Mouse (Mus musculus) CH12.LX (cell line): ENCODE results near the gene 4933411K16Rik. TPM values are rescaled to one million over a fixed set of nuclear protein-coding genes. Genes with fewer than 3 reads are reported as not detected.

Experiments used
- DNase-seq: peaks from one replicate; pipeline ENCODE4 v3.0.0-alpha.2; 2013; ENCODE audit errors: extremely low read depth
- H3K27ac ChIP-seq: 2 replicates; pipeline ENCODE4 v1.5.1; 2012; ENCODE audit warnings: low read depth, mild to moderate bottlenecking, control low read depth, moderate library complexity; ENCODE audit not compliant: insufficient read depth
- H3K27me3 ChIP-seq: replicated peaks from 2 replicates; pipeline ENCODE3; 2012; ENCODE audit warnings: inconsistent platforms
- H3K36me3 ChIP-seq, 2 experiments: replicated peaks in 1 of 2; 2 replicates each; pipeline versions ENCODE3 to v1.6.1; 2012; ENCODE audit warnings: inconsistent platforms in 1 of 2, low read length in 1 of 2, mild to moderate bottlenecking in 1 of 2, mixed read lengths in 1 of 2, moderate library complexity in 1 of 2; ENCODE audit not compliant: control insufficient read depth in 1 of 2, insufficient read depth in 1 of 2
- H3K4me1 ChIP-seq, 2 experiments: 2 replicates each; pipeline ENCODE4 v1.6.1; 2012; ENCODE audit warnings: inconsistent platforms in 1 of 2, moderate library complexity in 1 of 2; ENCODE audit not compliant: insufficient read depth in 2 of 2, control insufficient read depth in 1 of 2
- H3K4me2 ChIP-seq: 2 replicates; pipeline ENCODE4 v1.6.1; 2012; ENCODE audit warnings: low read depth, mild to moderate bottlenecking, control low read depth; ENCODE audit not compliant: poor library complexity, insufficient read depth, severe bottlenecking
- H3K4me3 ChIP-seq, 3 experiments: fragments of 150-350 bp in 1 of 3; sonication (generic) in 1 of 3; replicated peaks in 1 of 3; 2 replicates each; pipeline versions ENCODE3 to v1.5.1; 2011 to 2012; ENCODE audit warnings: low read depth in 2 of 3, low read length in 2 of 3, mild to moderate bottlenecking in 2 of 3, moderate library complexity in 2 of 3, control low read depth in 1 of 3, improper control_type of control experiment in 1 of 3, inconsistent platforms in 1 of 3, mixed read lengths in 1 of 3; ENCODE audit not compliant: poor library complexity in 1 of 3
- H3K79me2 ChIP-seq: replicated peaks from 2 replicates; pipeline ENCODE4 v1.6.1; 2012; ENCODE audit warnings: mild to moderate bottlenecking, moderate library complexity; ENCODE audit not compliant: control insufficient read depth, poor library complexity, insufficient read depth, severe bottlenecking; ENCODE audit errors: extremely low read depth
- H3K9ac ChIP-seq: 2 replicates; pipeline ENCODE4 v1.6.1; 2012; ENCODE audit warnings: low read depth, mild to moderate bottlenecking, control low read depth, moderate library complexity; ENCODE audit not compliant: insufficient read depth
- H3K9me3 ChIP-seq: replicated peaks from 2 replicates; pipeline ENCODE3; 2012; ENCODE audit warnings: low read length, inconsistent platforms, mixed read lengths
- CTCF ChIP-seq, 2 experiments: IDR thresholded peaks in 1 of 2; conservative IDR thresholded peaks in 1 of 2; 2 replicates each; pipeline ENCODE4 v1.5.1; 2011 to 2012; ENCODE audit warnings: low read depth in 2 of 2, low read length in 2 of 2, improper control_type of control experiment in 1 of 2, inconsistent platforms in 1 of 2, mild to moderate bottlenecking in 1 of 2, moderate library complexity in 1 of 2
- E2F4 ChIP-seq: IDR thresholded peaks from 2 replicates; pipeline ENCODE4 v1.6.1; 2011; ENCODE audit warnings: low read depth, low read length, improper control_type of control experiment; ENCODE audit not compliant: insufficient replicate concordance
- ELF1 ChIP-seq: IDR thresholded peaks from 2 replicates; pipeline ENCODE4 v1.6.1; 2014; ENCODE audit warnings: low read depth, mild to moderate bottlenecking, inconsistent platforms, low read length, improper control_type of control experiment
- JUND ChIP-seq: conservative IDR thresholded peaks from 2 replicates; pipeline ENCODE4 v1.6.1; 2011; ENCODE audit warnings: low read depth, low read length, improper control_type of control experiment
- KAT2A ChIP-seq: IDR thresholded peaks from 2 replicates; pipeline ENCODE4 v1.6.1; 2012; ENCODE audit warnings: low read length, improper control_type of control experiment, inconsistent platforms; ENCODE audit not compliant: insufficient replicate concordance
- MAFK ChIP-seq: IDR thresholded peaks from 2 replicates; pipeline ENCODE4 v1.6.1; 2011; ENCODE audit warnings: low read length, improper control_type of control experiment; ENCODE audit not compliant: insufficient replicate concordance
- MYC ChIP-seq: IDR thresholded peaks from 2 replicates; pipeline ENCODE4 v1.6.1; 2011; ENCODE audit warnings: low read depth, mild to moderate bottlenecking, improper control_type of control experiment, low read length
- POLR2AphosphoS2 ChIP-seq: IDR thresholded peaks from 2 replicates; pipeline ENCODE4 v1.6.1; 2011; ENCODE audit warnings: low read depth, low read length, improper control_type of control experiment
- RAD21 ChIP-seq: IDR thresholded peaks from 2 replicates; pipeline ENCODE4 v1.6.1; 2011; ENCODE audit warnings: low read depth, mild to moderate bottlenecking, low read length, improper control_type of control experiment, moderate library complexity
- SIN3A ChIP-seq: IDR thresholded peaks from 2 replicates; pipeline ENCODE4 v1.6.1; 2012; ENCODE audit warnings: low read length, improper control_type of control experiment, inconsistent platforms
- SMC3 ChIP-seq: IDR thresholded peaks from 2 replicates; pipeline ENCODE4 v1.6.1; 2011; ENCODE audit warnings: low read depth, low read length, improper control_type of control experiment
- ZC3H11A ChIP-seq: IDR thresholded peaks from 2 replicates; pipeline ENCODE4 v1.6.1; 2012; ENCODE audit warnings: low read depth, mild to moderate bottlenecking, inconsistent platforms, low read length, improper control_type of control experiment
- ZKSCAN1 ChIP-seq: IDR thresholded peaks from 2 replicates; pipeline ENCODE4 v1.6.1; 2012; ENCODE audit warnings: low read depth, inconsistent platforms, low read length, improper control_type of control experiment, borderline replicate concordance
- dilution Hi-C: fragments of 300-500 bp; cut with MboI; formaldehyde crosslinking; loops from 2 replicates; pipeline ENCODE4 v1.14.3; 2020; ENCODE audit warnings: low sequenced_read_pairs; ENCODE audit not compliant: extremely low pct_unique_long_range_greater_than_20kb, extremely low pct_ligation_motif_present
- in situ Hi-C: fragments of 300-500 bp; cut with MboI; formaldehyde crosslinking; loops from 3 replicates; pipeline ENCODE4 v1.14.3; 2019; ENCODE audit warnings: low sequenced_read_pairs, low pct_ligation_motif_present, low pct_unique_long_range_greater_than_20kb, mixed read lengths
- polyA plus RNA-seq: library from polyadenylated mRNA; unstranded; fragments of >175 nt; gene quantifications from 2 replicates; pipeline ENCODE4 v1.2.1, GENCODE M21; 2012; ENCODE audit warnings: low read depth; ENCODE audit not compliant: insufficient read length
- total RNA-seq, 2 experiments: library from RNA; depleted of rRNA; stranded (reverse); fragments of 300-350 nt in 1 of 2; fragments of >200 nt in 1 of 2; gene quantifications; 2 replicates each; pipeline ENCODE4 v1.2.3; 2012 to 2014

Gene 4933411K16Rik
- total and polyA plus RNA-seq, 3 experiments, result not detected

- Histone ChIP-seq H3K4me2 (no peak overlapping the region), H3K79me2 (no peaks in the 10 kb centered on the region), H3K9ac (no peak overlapping the region), H3K9me3 (no peaks in the 10 kb centered on the region), H3K4me3 (no peak overlapping the region), H3K27me3 (no peaks in the 10 kb centered on the region), H3K36me3 (peaks cover 0 to 7% of the 10 kb centered on the region in 2 experiments), H3K4me1 (peaks cover 31 to 62% of the 10 kb centered on the region in 2 experiments), H3K27ac (no peak overlapping the region)
- TF ChIP-seq POLR2AphosphoS2 (no peak), JUND (no peak), E2F4 (no peak)
- DNase-seq, result no peak
- in situ Hi-C loops (no loop called here), dilution Hi-C loops (no loop called here)
Observed at GRCm38 (mm10) chr19:42021681-42022541, 30.1 kb upstream of the 4933411K16Rik start.

GRCm38 (mm10) chr19:42022542-42022848 is 29.6 kb upstream of the 4933411K16Rik start:
- no peak overlapping the region for H3K9ac ChIP-seq
- H3K4me3 ChIP-seq, result no peak overlapping the region
- no peaks in the 10 kb centered on the region for H3K9me3 ChIP-seq
- H3K27me3 ChIP-seq, result no peaks in the 10 kb centered on the region
- H3K36me3 ChIP-seq, result peaks cover 0 to 7% of the 10 kb centered on the region in 2 experiments
- no peak overlapping the region for H3K27ac ChIP-seq
- no peak for DNase-seq
- TF ChIP-seq JUND, result no peak
- TF ChIP-seq CTCF (conservative IDR thresholded peaks at IDR 0.05 in 1 of 2, IDR thresholded peaks at IDR 0.05 in 1 of 2; ENCODE audit: low read depth in 2 of 2, low read length in 2 of 2), result no peak
- no peak for TF ChIP-seq E2F4
- TF ChIP-seq ZKSCAN1, result no peak
- TF ChIP-seq KAT2A, result no peak
- peaks cover 31 to 57% of the 10 kb centered on the region in 2 experiments for H3K4me1 ChIP-seq
- no peak overlapping the region for H3K4me2 ChIP-seq
- in situ Hi-C loops (no loop called here), dilution Hi-C loops (no loop called here)
- no peaks in the 10 kb centered on the region for H3K79me2 ChIP-seq

GRCm38 (mm10) chr19:42026158-42026557 is 25.9 kb upstream of the 4933411K16Rik start:
- TF ChIP-seq MYC (0 out of 2 replicates have a peak, but pooled peaks have one; percentile 37), ZC3H11A (peak; percentile 44; the same call in 1 of the 2 replicates), RAD21 (peak; percentile 89), POLR2AphosphoS2 (no peak), SIN3A (0 out of 2 replicates have a peak, but pooled peaks have one; percentile 33), CTCF (conservative IDR thresholded peaks at IDR 0.05 in 1 of 2, IDR thresholded peaks at IDR 0.05 in 1 of 2; ENCODE audit: low read depth in 2 of 2, low read length in 2 of 2) (peak; percentile 87 to 90), SMC3 (peak; percentile 92), MAFK (no peak), ELF1 (no peak)
- Histone ChIP-seq H3K4me3 (no peak overlapping the region), H3K4me2 (no peak overlapping the region), H3K36me3 (peaks cover 0 to 9% of the 10 kb centered on the region in 2 experiments), H3K27me3 (no peaks in the 10 kb centered on the region), H3K27ac (no peak overlapping the region), H3K4me1 (peaks cover 12 to 23% of the 10 kb centered on the region in 2 experiments), H3K9me3 (no peaks in the 10 kb centered on the region), H3K9ac (no peak overlapping the region), H3K79me2 (no peaks in the 10 kb centered on the region)
- in situ Hi-C loops, result loop anchor here (5.0 kb wide), 1 partner anchor 39 kb away; no protein-coding TSS in a partner anchor
- peak; percentile 72 for DNase-seq
- dilution Hi-C loops, result no loop called here
